Mouse (Mus musculus): ENCODE results near the gene Gm44790.

DNA sequence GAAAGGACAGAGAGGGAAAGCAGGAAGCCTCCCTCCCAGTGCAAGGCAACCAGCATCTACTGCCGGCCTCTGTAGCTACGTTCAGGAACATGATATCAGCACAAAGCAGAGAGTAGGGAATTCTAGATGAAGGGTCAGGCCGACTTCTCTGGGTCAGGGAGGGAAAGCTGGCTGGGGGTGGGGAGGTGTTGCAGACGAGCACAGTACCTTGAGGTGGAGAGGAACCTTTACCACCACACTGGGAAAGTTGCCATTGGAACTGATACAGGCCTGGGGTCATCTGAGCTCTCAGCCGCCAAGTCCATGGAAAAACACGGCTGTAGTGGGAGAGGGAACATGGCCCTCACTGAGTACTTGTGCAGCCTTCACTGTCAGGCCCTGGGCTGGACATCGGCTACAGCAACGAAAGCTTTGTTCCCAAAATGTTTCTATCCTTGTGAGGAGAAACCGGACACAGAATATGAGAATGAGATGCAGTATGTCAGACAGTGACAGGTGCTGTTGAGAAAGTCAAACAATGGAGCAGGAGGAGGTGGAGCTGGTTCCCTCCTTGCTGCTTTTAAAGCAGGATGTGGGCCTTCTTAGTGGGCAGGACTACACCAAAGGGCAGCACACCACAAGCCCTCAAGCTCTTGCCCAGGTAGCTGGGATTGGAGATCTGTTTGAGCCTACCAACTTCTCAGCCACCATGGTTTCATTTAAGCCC lies 49.2 kb downstream of the Gm44790 start:
- TF ChIP-seq CTCF (conservative IDR thresholded peaks at IDR 0.05; ENCODE audit: insufficient read depth, insufficient read length, low read depth, low read length): no peak
- no peak for TF ChIP-seq POLR2A (IDR thresholded peaks at IDR 0.05; ENCODE audit: low read depth, low read length)
